Mouse (Mus musculus): ENCODE measurements around the gene Ptges3l. TPM values are rescaled to one million over a fixed set of nuclear protein-coding genes. Genes with fewer than 3 reads are reported as not detected.
"Not testable (repeated sequence)": the region's sequence is repeated elsewhere in the genome, so short reads cannot be mapped to it uniquely, and the experiment has no call there.

Gene Ptges3l
- polyA plus RNA-seq, 1 experiment from 2014 or later: 75.3 TPM

- WGBS (ENCODE audit: insufficient replicate concordance): 22% methylated on average over 4 of the region's 4 CpGs
Measured at GRCm38 (mm10) chr11:101381817-101382216, 43.3 kb downstream of the Ptges3l start.

GRCm38 (mm10) chr11:101378926-101379325, 46.2 kb downstream of the Ptges3l start:
- Histone ChIP-seq H3K27me3 (ENCODE audit: control insufficient read depth, insufficient read depth, low read length) (no peaks in the 10 kb centered on the region; the same call in 1 of the 2 replicates), H3K27ac (ENCODE audit: low read depth, low read length) (no peak overlapping the region), H3K4me2 (no peak overlapping the region), H3K4me1 (ENCODE audit: control insufficient read depth, insufficient read depth, low read length) (no peaks in the 10 kb centered on the region), H3K4me3 (ENCODE audit: low read depth, low read length) (no peak overlapping the region), H3K36me3 (ENCODE audit: control insufficient read depth, insufficient read depth, low read length) (no peaks in the 10 kb centered on the region), H3K9me3 (replicated peaks; ENCODE audit: control insufficient read depth, low read length) (no peaks in the 10 kb centered on the region), H3K9ac (ENCODE audit: low read depth, low read length) (no peak overlapping the region)
- 76% methylated on average over 6 of the region's 6 CpGs for WGBS (ENCODE audit: insufficient replicate concordance)
- no peak for ATAC-seq (replicated peaks; ENCODE audit: insufficient number of reproducible peaks, low FRiP score, low TSS enrichment)

More at GRCm38 (mm10) chr11:101381817-101382216, 43.3 kb downstream of the Ptges3l start:
- H3K9me3 ChIP-seq (replicated peaks; ENCODE audit: control insufficient read depth, low read length): no peaks in the 10 kb centered on the region
- no peaks in the 10 kb centered on the region for H3K4me1 ChIP-seq (ENCODE audit: control insufficient read depth, insufficient read depth, low read length)
- no peak overlapping the region for H3K27ac ChIP-seq (ENCODE audit: low read depth, low read length)
- H3K4me3 ChIP-seq (ENCODE audit: low read depth, low read length): no peak overlapping the region
- no peak for ATAC-seq (replicated peaks; ENCODE audit: insufficient number of reproducible peaks, low FRiP score, low TSS enrichment)
- H3K9ac ChIP-seq (ENCODE audit: low read depth, low read length): no peak overlapping the region
- H3K4me2 ChIP-seq: no peak overlapping the region
- H3K27me3 ChIP-seq (ENCODE audit: control insufficient read depth, insufficient read depth, low read length): no peaks in the 10 kb centered on the region; the same call in 1 of the 2 replicates
- no peaks in the 10 kb centered on the region for H3K36me3 ChIP-seq (ENCODE audit: control insufficient read depth, insufficient read depth, low read length)

- H3K36me3 ChIP-seq (ENCODE audit: control insufficient read depth, insufficient read depth, low read length); ATAC-seq (replicated peaks; ENCODE audit: insufficient number of reproducible peaks, low FRiP score, low TSS enrichment); H3K9me3 ChIP-seq (replicated peaks; ENCODE audit: control insufficient read depth, low read length); H3K9ac ChIP-seq (ENCODE audit: low read depth, low read length); H3K4me1 ChIP-seq (ENCODE audit: control insufficient read depth, insufficient read depth, low read length); H3K27ac ChIP-seq (ENCODE audit: low read depth, low read length); H3K4me3 ChIP-seq (ENCODE audit: low read depth, low read length); H3K4me2 ChIP-seq; H3K27me3 ChIP-seq (ENCODE audit: control insufficient read depth, insufficient read depth, low read length): not testable (repeated sequence)
- 81% methylated on average over 8 of the region's 8 CpGs for WGBS (ENCODE audit: insufficient replicate concordance)
Measured at GRCm38 (mm10) chr11:101378196-101378595, 46.9 kb downstream of the Ptges3l start.

DNA sequence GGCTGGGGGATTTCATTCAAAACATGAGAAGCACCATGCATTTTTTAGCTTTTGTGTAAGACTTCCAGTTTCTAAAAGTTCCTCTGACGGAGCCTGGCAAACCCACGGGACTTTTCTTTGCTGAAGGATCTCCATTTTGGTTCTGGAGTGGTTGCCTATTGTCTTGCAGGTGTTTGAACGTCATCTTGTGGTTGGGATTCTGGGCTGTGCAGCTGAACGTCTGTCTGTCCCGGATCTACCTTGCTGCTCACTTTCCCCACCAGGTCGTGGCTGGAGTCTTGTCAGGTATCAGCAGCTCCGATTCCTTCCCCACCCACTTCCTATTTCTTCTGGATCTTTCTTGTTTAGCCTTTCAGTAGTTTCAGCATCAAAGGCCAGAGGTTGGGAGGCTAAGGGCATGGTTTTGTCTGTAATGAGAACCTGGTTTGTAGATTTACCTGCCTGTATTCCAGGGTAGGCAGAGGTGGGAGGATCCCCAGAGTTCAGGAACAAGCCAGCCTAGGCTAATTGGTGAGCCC, 50.7 kb downstream of the Ptges3l start:
- no peaks in the 10 kb centered on the region for H3K4me1 ChIP-seq (ENCODE audit: control insufficient read depth, insufficient read depth, low read length)
- H3K27me3 ChIP-seq (ENCODE audit: control insufficient read depth, insufficient read depth, low read length): no peaks in the 10 kb centered on the region
- no peak overlapping the region for H3K4me3 ChIP-seq (ENCODE audit: low read depth, low read length)
- H3K9ac ChIP-seq (ENCODE audit: low read depth, low read length): no peak overlapping the region
- H3K27ac ChIP-seq (ENCODE audit: low read depth, low read length): no peak overlapping the region
- ATAC-seq (replicated peaks; ENCODE audit: insufficient number of reproducible peaks, low FRiP score, low TSS enrichment): no peak
- 65% methylated on average over 7 of the region's 7 CpGs for WGBS (ENCODE audit: insufficient replicate concordance)
- no peak overlapping the region for H3K4me2 ChIP-seq
- no peaks in the 10 kb centered on the region for H3K36me3 ChIP-seq (ENCODE audit: control insufficient read depth, insufficient read depth, low read length)
- H3K9me3 ChIP-seq (replicated peaks; ENCODE audit: control insufficient read depth, low read length): no peaks in the 10 kb centered on the region

DNA sequence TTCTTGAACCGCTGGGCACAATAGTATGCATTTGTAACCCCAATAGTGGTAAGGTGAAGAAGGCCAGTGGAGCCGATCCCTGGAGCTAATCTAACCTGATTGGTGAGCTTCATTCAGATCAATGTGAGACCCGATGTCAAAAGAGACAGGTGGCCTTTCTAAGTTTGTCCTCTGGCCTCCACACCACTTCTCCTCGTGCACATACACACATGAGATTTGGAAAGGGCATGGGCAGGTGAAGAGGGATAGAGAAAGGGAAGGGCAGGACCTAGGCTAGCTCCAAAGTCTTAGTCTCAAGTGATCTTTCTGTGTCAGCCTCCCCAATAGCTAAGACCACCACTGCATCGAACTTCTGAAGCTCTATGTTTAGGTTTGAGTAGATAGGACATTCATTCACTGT, 55.0 kb downstream of the Ptges3l start:
- no peak overlapping the region for H3K4me3 ChIP-seq (ENCODE audit: low read depth, low read length)
- H3K4me1 ChIP-seq (ENCODE audit: control insufficient read depth, insufficient read depth, low read length): no peaks in the 10 kb centered on the region
- no peaks in the 10 kb centered on the region for H3K27me3 ChIP-seq (ENCODE audit: control insufficient read depth, insufficient read depth, low read length)
- H3K4me2 ChIP-seq: no peak overlapping the region
- no peaks in the 10 kb centered on the region for H3K9me3 ChIP-seq (replicated peaks; ENCODE audit: control insufficient read depth, low read length)
- ATAC-seq (replicated peaks; ENCODE audit: insufficient number of reproducible peaks, low FRiP score, low TSS enrichment): no peak
- WGBS (ENCODE audit: insufficient replicate concordance): 69% methylated on average over 5 of the region's 5 CpGs
- H3K9ac ChIP-seq (ENCODE audit: low read depth, low read length): no peak overlapping the region
- H3K36me3 ChIP-seq (ENCODE audit: control insufficient read depth, insufficient read depth, low read length): no peaks in the 10 kb centered on the region
- no peak overlapping the region for H3K27ac ChIP-seq (ENCODE audit: low read depth, low read length)

Small RNAs within 50 kb of the gene (microRNA-seq; reads per million reads assigned to microRNA genes)
- 1.6 reads per million, percentile 20 among the genes with 10 or more reads in this experiment for gene Mir6929 (ENCODE audit: borderline number of aligned reads)

Other genes starting within 250 kb of the Ptges3l start
- gene Ccr10, start 249.9 kb downstream of the Ptges3l start, polyA plus RNA-seq (2014; fragmentation: Nextera tagmentation; extraction: Ambion mirVana): 0.13 and 0.39 TPM in 2 replicates
- gene Ezh1, start 198.9 kb downstream of the Ptges3l start, polyA plus RNA-seq (2014; fragmentation: Nextera tagmentation; extraction: Ambion mirVana): 10.2 and 12.7 TPM in 2 replicates
- 230 and 232 TPM in 2 replicates for gene Ramp2, start 179.3 kb downstream of the Ptges3l start, polyA plus RNA-seq (2014; fragmentation: Nextera tagmentation; extraction: Ambion mirVana)
- 126 and 128 TPM in 2 replicates for gene Vps25, start 171.6 kb downstream of the Ptges3l start, polyA plus RNA-seq (2014; fragmentation: Nextera tagmentation; extraction: Ambion mirVana)
- 11.1 and 13.7 TPM in 2 replicates for gene Wnk4, start 164.8 kb downstream of the Ptges3l start, polyA plus RNA-seq (2014; fragmentation: Nextera tagmentation; extraction: Ambion mirVana)
- gene Cntd1, start 146.3 kb downstream of the Ptges3l start, polyA plus RNA-seq (2014; fragmentation: Nextera tagmentation; extraction: Ambion mirVana): 1.1 TPM in 2 replicates
- gene Coa3, start 146.2 kb downstream of the Ptges3l start, polyA plus RNA-seq (2014; fragmentation: Nextera tagmentation; extraction: Ambion mirVana): 183 and 189 TPM in 2 replicates
- gene Becn1, start 123.0 kb downstream of the Ptges3l start, polyA plus RNA-seq (2014; fragmentation: Nextera tagmentation; extraction: Ambion mirVana): 138 and 154 TPM in 2 replicates
- 104 and 105 TPM in 2 replicates for gene Psme3, start 109.1 kb downstream of the Ptges3l start, polyA plus RNA-seq (2014; fragmentation: Nextera tagmentation; extraction: Ambion mirVana)
- 0.90 and 1.4 TPM in 2 replicates for gene Aoc2, start 100.3 kb downstream of the Ptges3l start, polyA plus RNA-seq (2014; fragmentation: Nextera tagmentation; extraction: Ambion mirVana)
- gene Aoc3, start 94.7 kb downstream of the Ptges3l start, polyA plus RNA-seq (2014; fragmentation: Nextera tagmentation; extraction: Ambion mirVana): 0.20 and 0.24 TPM in 2 replicates
- gene G6pc, start 57.8 kb downstream of the Ptges3l start, polyA plus RNA-seq (2014; fragmentation: Nextera tagmentation; extraction: Ambion mirVana): not detected in 2 replicates
- gene Aarsd1, start 7.7 kb downstream of the Ptges3l start, polyA plus RNA-seq (2014; fragmentation: Nextera tagmentation; extraction: Ambion mirVana): 49.7 and 52.3 TPM in 2 replicates
- gene Gm27029, start 537 bp downstream of the Ptges3l start, polyA plus RNA-seq (2014; fragmentation: Nextera tagmentation; extraction: Ambion mirVana): 17.5 and 18.7 TPM in 2 replicates
- gene Rundc1, start 248 bp downstream of the Ptges3l start, polyA plus RNA-seq (2014; fragmentation: Nextera tagmentation; extraction: Ambion mirVana): 9.6 and 12.9 TPM in 2 replicates
- gene Rpl27, start 17.0 kb upstream of the Ptges3l start, polyA plus RNA-seq (2014; fragmentation: Nextera tagmentation; extraction: Ambion mirVana): 286 and 315 TPM in 2 replicates
- 10.2 and 11.8 TPM in 2 replicates for gene Ifi35, start 23.1 kb upstream of the Ptges3l start, polyA plus RNA-seq (2014; fragmentation: Nextera tagmentation; extraction: Ambion mirVana)
- 17.5 and 22.3 TPM in 2 replicates for gene Rnd2, start 39.7 kb upstream of the Ptges3l start, polyA plus RNA-seq (2014; fragmentation: Nextera tagmentation; extraction: Ambion mirVana)
- 26.5 and 31.7 TPM in 2 replicates for gene Vat1, start 40.9 kb upstream of the Ptges3l start, polyA plus RNA-seq (2014; fragmentation: Nextera tagmentation; extraction: Ambion mirVana)
- 12.3 and 12.7 TPM in 2 replicates for gene Brca1, start 126.6 kb upstream of the Ptges3l start, polyA plus RNA-seq (2014; fragmentation: Nextera tagmentation; extraction: Ambion mirVana)
- gene Nbr1, start 126.8 kb upstream of the Ptges3l start, polyA plus RNA-seq (2014; fragmentation: Nextera tagmentation; extraction: Ambion mirVana): 48.4 and 72.2 TPM in 2 replicates
- gene Tmem106a, start 156.9 kb upstream of the Ptges3l start, polyA plus RNA-seq (2014; fragmentation: Nextera tagmentation; extraction: Ambion mirVana): 3.3 and 4.4 TPM in 2 replicates
- not detected in 2 replicates for gene Gm11634, start 173.9 kb upstream of the Ptges3l start, polyA plus RNA-seq (2014; fragmentation: Nextera tagmentation; extraction: Ambion mirVana)
- gene Rdm1, start 201.9 kb upstream of the Ptges3l start, polyA plus RNA-seq (2014; fragmentation: Nextera tagmentation; extraction: Ambion mirVana): 27.9 and 28.2 TPM in 2 replicates
- 9.4 and 10.5 TPM in 2 replicates for gene Arl4d, start 240.2 kb upstream of the Ptges3l start, polyA plus RNA-seq (2014; fragmentation: Nextera tagmentation; extraction: Ambion mirVana)

Measured in heart, embryonic 11.5 days (tissue).